Mouse (Mus musculus) intestine, embryonic 14.5 days (tissue): ENCODE results near the gene Clip1. TPM values are rescaled to one million over a fixed set of nuclear protein-coding genes. Genes with fewer than 3 reads are reported as not detected.

Experiments
- ATAC-seq: fragments of 200-750 bp; cut with Nextera tagmentation; replicated peaks from 2 replicates; pipeline ENCODE4 v1.8.0; 2017; ENCODE audit warnings: low read depth, moderate number of reproducible peaks, moderate TSS enrichment, moderate library complexity; ENCODE audit not compliant: low FRiP score, low TSS enrichment
- DNase-seq: peaks from one replicate; pipeline ENCODE4 v3.0.0-alpha.2; 2018; ENCODE audit warnings: low spot score
- H3K27ac ChIP-seq: fragments of 300-500 bp; sonication (generic); 2 replicates; pipeline ENCODE4 v1.5.1; 2014; ENCODE audit warnings: low read depth, mild to moderate bottlenecking, control low read depth
- H3K27me3 ChIP-seq: fragments of 300-500 bp; sonication (generic); replicated peaks from 2 replicates; pipeline ENCODE4 v1.6.1; 2014; ENCODE audit warnings: low read length, control low read depth; ENCODE audit not compliant: control insufficient read depth, insufficient read depth
- H3K36me3 ChIP-seq: fragments of 300-500 bp; sonication (generic); 2 replicates; pipeline ENCODE4 v1.6.1; 2014; ENCODE audit warnings: low read length, control low read depth; ENCODE audit not compliant: control insufficient read depth, insufficient read depth
- H3K4me1 ChIP-seq: fragments of 300-500 bp; sonication (generic); replicated peaks from 2 replicates; pipeline ENCODE4 v1.6.1; 2014; ENCODE audit warnings: low read length, control low read depth, mixed read lengths; ENCODE audit not compliant: control insufficient read depth, insufficient read depth
- H3K4me2 ChIP-seq: fragments of 300-500 bp; sonication (generic); 2 replicates; pipeline ENCODE4 v1.6.1; 2014; ENCODE audit warnings: low read length
- H3K4me3 ChIP-seq: fragments of 300-500 bp; sonication (generic); 2 replicates; pipeline ENCODE4 v1.5.1; 2014; ENCODE audit warnings: low read depth, low read length, control low read depth, mixed read lengths
- H3K9ac ChIP-seq: fragments of 300-500 bp; sonication (generic); 2 replicates; pipeline ENCODE4 v1.6.1; 2014; ENCODE audit warnings: mild to moderate bottlenecking, low read length
- H3K9me3 ChIP-seq: fragments of 300-500 bp; sonication (generic); 2 replicates; pipeline ENCODE4 v1.6.1; 2016; ENCODE audit warnings: low read length, control low read depth; ENCODE audit not compliant: control insufficient read depth
- WGBS: fragments of 180-500 bp; shearing (Covaris S2); extraction: QIAGEN DNeasy Blood & Tissue Kit; methylation state at CpG from one replicate; pipeline ENCODE4 v1.1.7; 2014; 5-methylcytosine and 5-hydroxymethylcytosine counted together
- polyA plus RNA-seq: library from polyadenylated mRNA; unstranded; fragments of >200 nt; fragmentation: Nextera tagmentation; extraction: Ambion mirVana; gene quantifications from 2 replicates; pipeline ENCODE4 v1.2.1, GENCODE M21; 2014

Gene Clip1
- polyA plus RNA-seq, 1 experiment from 2014 or later = 30.1 TPM

GRCm38 (mm10) chr5:123607211-123607669, 77.2 kb downstream of the Clip1 start:
- H3K9ac ChIP-seq = no peak overlapping the region
- no peaks in the 10 kb centered on the region for H3K9me3 ChIP-seq
- ATAC-seq = no peak
- 78% methylated on average over 3 of the region's 3 CpGs for WGBS
- no peak overlapping the region for H3K4me2 ChIP-seq
- H3K36me3 ChIP-seq = peaks cover 54% of the 10 kb centered on the region
- H3K4me1 ChIP-seq = no peaks in the 10 kb centered on the region
- DNase-seq = no peak
- H3K27ac ChIP-seq = no peak overlapping the region
- no peaks in the 10 kb centered on the region for H3K27me3 ChIP-seq
- no peak overlapping the region for H3K4me3 ChIP-seq

DNA sequence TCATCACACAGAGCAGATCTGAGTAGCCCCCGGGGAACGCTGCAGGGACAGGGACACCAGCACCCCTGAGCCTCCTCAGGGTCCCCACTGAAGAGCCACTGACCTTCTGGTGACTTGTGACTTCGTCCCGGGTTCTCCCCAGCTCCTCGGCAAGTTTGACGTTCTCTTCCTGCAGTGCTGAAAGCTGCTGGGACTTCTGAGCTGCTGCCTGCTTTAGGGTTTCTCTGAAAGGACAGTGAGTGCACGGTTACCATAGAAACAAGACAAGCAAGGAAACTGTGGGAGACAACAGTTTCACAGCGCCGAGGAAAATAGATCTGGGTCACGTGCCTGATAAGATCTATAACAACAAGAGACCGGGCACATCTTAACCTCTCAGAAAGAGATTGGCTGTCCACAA, 80.9 kb downstream of the Clip1 start:
- Histone ChIP-seq H3K36me3 (peaks cover 42% of the 10 kb centered on the region), H3K27me3 (no peaks in the 10 kb centered on the region), H3K9ac (no peak overlapping the region), H3K4me2 (no peak overlapping the region), H3K9me3 (no peaks in the 10 kb centered on the region), H3K4me1 (no peaks in the 10 kb centered on the region), H3K4me3 (no peak overlapping the region), H3K27ac (no peak overlapping the region)
- WGBS = 62% methylated on average over 11 of the region's 11 CpGs
- ATAC-seq = no peak
- DNase-seq = no peak

- Histone ChIP-seq H3K9me3 (no peaks in the 10 kb centered on the region), H3K4me2 (no peak overlapping the region), H3K36me3 (peaks cover 35% of the 10 kb centered on the region), H3K4me3 (no peak overlapping the region), H3K27me3 (no peaks in the 10 kb centered on the region), H3K4me1 (no peaks in the 10 kb centered on the region), H3K27ac (no peak overlapping the region), H3K9ac (no peak overlapping the region)
- no peak for DNase-seq
- WGBS = 84% methylated on average over 6 of the region's 6 CpGs
- ATAC-seq = no peak
Measured at GRCm38 (mm10) chr5:123602174-123602573, 82.2 kb downstream of the Clip1 start.

DNA sequence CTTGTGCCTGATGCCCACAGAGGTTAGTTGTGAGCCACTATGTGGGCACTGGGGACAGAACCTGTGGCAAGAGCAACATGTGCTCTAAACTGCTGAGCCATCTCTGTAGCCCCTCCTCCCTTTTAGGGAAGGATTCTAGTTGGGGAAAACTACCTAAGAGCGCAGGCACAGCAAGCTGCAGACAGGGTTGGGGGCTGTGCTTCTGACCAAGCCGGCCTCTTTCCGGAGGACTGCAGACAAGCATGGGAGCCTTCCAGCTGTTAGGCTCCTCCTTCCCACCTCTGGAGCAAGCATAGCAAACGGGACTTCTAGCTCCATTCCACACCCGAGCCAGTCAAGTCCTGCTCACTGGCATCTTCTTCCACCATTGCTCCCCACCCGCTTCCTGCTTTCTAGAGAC, 85.1 kb downstream of the Clip1 start:
- H3K9ac ChIP-seq = no peak overlapping the region
- DNase-seq (no peak), ATAC-seq (no peak)
- no peaks in the 10 kb centered on the region for H3K9me3 ChIP-seq
- peaks cover 39% of the 10 kb centered on the region for H3K36me3 ChIP-seq
- no peaks in the 10 kb centered on the region for H3K4me1 ChIP-seq
- no peak overlapping the region for H3K4me2 ChIP-seq
- H3K4me3 ChIP-seq = no peak overlapping the region
- H3K27ac ChIP-seq = no peak overlapping the region
- H3K27me3 ChIP-seq = no peaks in the 10 kb centered on the region
- 54% methylated on average over 6 of the region's 6 CpGs for WGBS

- no peak for ATAC-seq
- no peak for DNase-seq
- H3K4me2 ChIP-seq = no peak overlapping the region
- no peak overlapping the region for H3K4me3 ChIP-seq
- H3K9ac ChIP-seq = no peak overlapping the region
- no peaks in the 10 kb centered on the region for H3K9me3 ChIP-seq
- 77% methylated on average over 10 of the region's 10 CpGs for WGBS
- peaks cover 30% of the 10 kb centered on the region for H3K36me3 ChIP-seq
- no peak overlapping the region for H3K27ac ChIP-seq
- H3K27me3 ChIP-seq = no peaks in the 10 kb centered on the region
- no peaks in the 10 kb centered on the region for H3K4me1 ChIP-seq
Measured at GRCm38 (mm10) chr5:123593622-123594280, 90.7 kb downstream of the Clip1 start.

- Histone ChIP-seq H3K9me3 (no peaks in the 10 kb centered on the region), H3K36me3 (peaks cover 41% of the 10 kb centered on the region)
- WGBS = 86% methylated on average over 6 of the region's 6 CpGs
Measured at GRCm38 (mm10) chr5:123580043-123580442, 104.4 kb downstream of the Clip1 start.

GRCm38 (mm10) chr5:123576696-123577095, 107.7 kb downstream of the Clip1 start:
- peaks cover 6% of the 10 kb centered on the region; the same call in 1 of the 2 replicates for H3K4me1 ChIP-seq
- ATAC-seq (no peak), DNase-seq (no peak)
- no peak overlapping the region for H3K9ac ChIP-seq
- peaks cover 29% of the 10 kb centered on the region for H3K36me3 ChIP-seq
- H3K27me3 ChIP-seq = no peaks in the 10 kb centered on the region
- H3K27ac ChIP-seq = no peak overlapping the region
- 93% methylated on average over 3 of the region's 3 CpGs for WGBS
- no peaks in the 10 kb centered on the region for H3K9me3 ChIP-seq
- no peak overlapping the region for H3K4me2 ChIP-seq
- no peak overlapping the region for H3K4me3 ChIP-seq

More at GRCm38 (mm10) chr5:123580043-123580442, 104.4 kb downstream of the Clip1 start:
- DNase-seq (no peak), ATAC-seq (no peak)
- Histone ChIP-seq H3K9ac (no peak overlapping the region), H3K4me1 (no peaks in the 10 kb centered on the region), H3K4me3 (no peak overlapping the region), H3K27me3 (no peaks in the 10 kb centered on the region), H3K27ac (no peak overlapping the region), H3K4me2 (no peak overlapping the region)

GRCm38 (mm10) chr5:123573362-123573761, 111.1 kb downstream of the Clip1 start:
- H3K36me3 ChIP-seq = peaks cover 27% of the 10 kb centered on the region
- 62% methylated on average over 8 of the region's 8 CpGs for WGBS
- no peaks in the 10 kb centered on the region for H3K27me3 ChIP-seq
- no peak overlapping the region for H3K27ac ChIP-seq
- H3K4me3 ChIP-seq = peak overlapping the region; percentile 94
- H3K4me2 ChIP-seq = peak overlapping the region; percentile 64
- H3K9me3 ChIP-seq = no peaks in the 10 kb centered on the region
- DNase-seq (peak; percentile 53), ATAC-seq (0 out of 2 replicates have a peak, but pooled peaks have one; percentile 29)
- H3K4me1 ChIP-seq = peaks cover 6% of the 10 kb centered on the region; the same call in 1 of the 2 replicates
- H3K9ac ChIP-seq = no peak overlapping the region
